Comparison of ENCODE assay signal across 7 mouse cellular contexts in genomic region chr17:44613716-44614715, GRCm38 (mm10).
A peak's percentile ranks its signal among the peaks of the same experiment; 100 is the strongest.
DNase-seq lines count a peak whose midpoint lies in the region; ATAC-seq and TF ChIP-seq lines count a peak whose summit lies in the region.

No protein-coding gene starts in this region.

- 72% methylated on average over 26 of the region's 26 CpGs for WGBS in lung, postnatal 0 days

- peak; percentile 96 for DNase-seq in brain, adult 2 months (ENCODE audit: low read depth, low spot score)
- DNase-seq in cerebellum, adult 8-10 months: peak; percentile 83
- peak; percentile 68 to 79 for DNase-seq in frontal cortex, postnatal 36 days (ENCODE audit: low spot score in 2 of 2)
- peak; percentile 50 to 65 for DNase-seq in layer of hippocampus, adult 2 months (ENCODE audit: low spot score in 2 of 2)
- peak; percentile 34 for DNase-seq in lung, postnatal 0 days (ENCODE audit: low spot score)
- DNase-seq in right cerebral cortex, postnatal 10 days (ENCODE audit: low spot score in 2 of 2): peak; percentile 72 to 75
- DNase-seq in natural killer cell, adult 2 months (ENCODE audit: low spot score in 2 of 2): no peak

- H3K4me2 ChIP-seq in lung, postnatal 0 days (replicated peaks; ENCODE audit: low read depth, low read length): 0 out of 2 replicates have a peak overlapping the region, but pooled peaks have one; percentile 27

- no peaks in the 10 kb centered on the region for H3K4me1 ChIP-seq in lung, postnatal 0 days (ENCODE audit: insufficient read depth, low read depth, low read length)

- no peak for TF ChIP-seq CTCF in layer of hippocampus, adult 2 months (conservative IDR thresholded peaks at IDR 0.05)
- no peak for TF ChIP-seq CTCF in lung, postnatal 0 days (IDR thresholded peaks at IDR 0.05)

- no peaks in the 10 kb centered on the region for H3K9me3 ChIP-seq in lung, postnatal 0 days (ENCODE audit: low read length)

- no peaks in the 10 kb centered on the region for H3K27me3 ChIP-seq in lung, postnatal 0 days (replicated peaks; ENCODE audit: insufficient read depth, low read length)

- no peaks in the 10 kb centered on the region for H3K36me3 ChIP-seq in lung, postnatal 0 days (ENCODE audit: insufficient read depth, low read length)

- peak overlapping the region; percentile 93 for H3K27ac ChIP-seq in layer of hippocampus, adult 2 months
- H3K27ac ChIP-seq in lung, postnatal 0 days (ENCODE audit: low read length): no peak overlapping the region

- 0 out of 2 replicates have a peak, but pooled peaks have one; percentile 26 for ATAC-seq in lung, postnatal 0 days

- no peak for TF ChIP-seq EP300 in lung, postnatal 0 days (IDR thresholded peaks at IDR 0.05)

- peak overlapping the region; percentile 46 for H3K4me3 ChIP-seq in layer of hippocampus, adult 2 months
- no peak overlapping the region for H3K4me3 ChIP-seq in lung, postnatal 0 days (ENCODE audit: low read depth, low read length)

- no peak overlapping the region for H3K9ac ChIP-seq in lung, postnatal 0 days (replicated peaks; ENCODE audit: low read depth)

Comparison
In these comparisons a context has a peak if more than half of its experiments do, and no peak if none do; other contexts are left out.
1. DNase-seq: peak in brain, adult 2 months (single experiment), cerebellum, adult 8-10 months (single experiment), frontal cortex, postnatal 36 days (2 of 2), layer of hippocampus, adult 2 months (2 of 2), lung, postnatal 0 days (single experiment) and right cerebral cortex, postnatal 10 days (2 of 2); none in natural killer cell, adult 2 months (0 of 2).